Mouse (Mus musculus): ENCODE measurements around the gene Cacna1c.

Gene Cacna1c

GRCm38 (mm10) chr6:119058461-119058860, 137.8 kb downstream of the Cacna1c start:
- no peak for DNase-seq (ENCODE audit: low spot score in 2 of 2)

GRCm38 (mm10) chr6:119057076-119057479, 139.1 kb downstream of the Cacna1c start:
- DNase-seq (ENCODE audit: low spot score in 2 of 2), result no peak

- no peak for DNase-seq (ENCODE audit: low spot score in 2 of 2)
These were observed 143.4 kb downstream of the Cacna1c start for GRCm38 (mm10) chr6:119052801-119053200.

- DNase-seq (ENCODE audit: low spot score in 2 of 2), result no peak
These were observed 143.9 kb downstream of the Cacna1c start for GRCm38 (mm10) chr6:119052366-119052765.

GRCm38 (mm10) chr6:119051721-119052120, 144.5 kb downstream of the Cacna1c start:
- DNase-seq (ENCODE audit: low spot score in 2 of 2), result no peak

GRCm38 (mm10) chr6:119047340-119047739, 148.9 kb downstream of the Cacna1c start:
- DNase-seq (ENCODE audit: low spot score in 2 of 2), result no peak

- DNase-seq (ENCODE audit: low spot score in 2 of 2), result no peak
These were observed 150.7 kb downstream of the Cacna1c start for GRCm38 (mm10) chr6:119045498-119045897.

- no peak for DNase-seq (ENCODE audit: low spot score in 2 of 2)
These were observed 152.1 kb downstream of the Cacna1c start for GRCm38 (mm10) chr6:119044148-119044547.

GRCm38 (mm10) chr6:119042803-119043202, 153.4 kb downstream of the Cacna1c start:
- no peak for DNase-seq (ENCODE audit: low spot score in 2 of 2)

GRCm38 (mm10) chr6:119040961-119041360, 155.3 kb downstream of the Cacna1c start:
- no peak for DNase-seq (ENCODE audit: low spot score in 2 of 2)

GRCm38 (mm10) chr6:119039815-119040214, 156.4 kb downstream of the Cacna1c start:
- DNase-seq (ENCODE audit: low spot score in 2 of 2), result no peak

GRCm38 (mm10) chr6:119039293-119039692, 156.9 kb downstream of the Cacna1c start:
- no peak for DNase-seq (ENCODE audit: low spot score in 2 of 2)

GRCm38 (mm10) chr6:119037815-119038214, 158.4 kb downstream of the Cacna1c start:
- DNase-seq (ENCODE audit: low spot score in 2 of 2), result no peak

- DNase-seq (ENCODE audit: low spot score in 2 of 2), result no peak
These were observed 159.2 kb downstream of the Cacna1c start for GRCm38 (mm10) chr6:119037047-119037446.

- DNase-seq (ENCODE audit: low spot score in 2 of 2), result no peak
These were observed 160.9 kb downstream of the Cacna1c start for GRCm38 (mm10) chr6:119035361-119035760.

GRCm38 (mm10) chr6:119034947-119035346, 161.3 kb downstream of the Cacna1c start:
- no peak for DNase-seq (ENCODE audit: low spot score in 2 of 2)

- DNase-seq (ENCODE audit: low spot score in 2 of 2), result no peak
These were observed 168.3 kb downstream of the Cacna1c start for GRCm38 (mm10) chr6:119027880-119028279.

GRCm38 (mm10) chr6:119022850-119023249, 173.4 kb downstream of the Cacna1c start:
- no peak for DNase-seq (ENCODE audit: low spot score in 2 of 2)

- DNase-seq (ENCODE audit: low spot score in 2 of 2), result no peak
These were observed 175.0 kb downstream of the Cacna1c start for GRCm38 (mm10) chr6:119021226-119021625.

GRCm38 (mm10) chr6:119018956-119019355, 177.3 kb downstream of the Cacna1c start:
- no peak for DNase-seq (ENCODE audit: low spot score in 2 of 2)

GRCm38 (mm10) chr6:119018256-119018655, 178.0 kb downstream of the Cacna1c start:
- no peak for DNase-seq (ENCODE audit: low spot score in 2 of 2)

- no peak for DNase-seq (ENCODE audit: low spot score in 2 of 2)
These were observed 178.7 kb downstream of the Cacna1c start for GRCm38 (mm10) chr6:119017498-119017897.

GRCm38 (mm10) chr6:119015346-119015745, 180.9 kb downstream of the Cacna1c start:
- no peak for DNase-seq (ENCODE audit: low spot score in 2 of 2)
